Mouse (Mus musculus) embryonic facial prominence, embryonic 13.5 days (tissue): Measurements from ENCODE around the gene Cenpu. TPM values are rescaled to one million over a fixed set of nuclear protein-coding genes. Genes with fewer than 3 reads are reported as not detected.

Experiments
- ATAC-seq: fragments of 200-750 bp; cut with Nextera tagmentation; 2 replicates; pipeline ENCODE4 v1.8.0; 2017; ENCODE audit warnings: low read depth; ENCODE audit not compliant: insufficient number of reproducible peaks, insufficient read depth, low FRiP score, low TSS enrichment
- H3K27ac ChIP-seq: fragments of 300-500 bp; sonication (generic); 2 replicates; pipeline ENCODE4 v1.5.1; 2015; ENCODE audit warnings: moderate library complexity, mild to moderate bottlenecking, inconsistent platforms
- H3K27me3 ChIP-seq: fragments of 300-500 bp; sonication (generic); 2 replicates; pipeline ENCODE4 v1.6.1; 2015; ENCODE audit warnings: mild to moderate bottlenecking, inconsistent platforms
- H3K36me3 ChIP-seq: fragments of 300-500 bp; sonication (generic); 2 replicates; pipeline ENCODE4 v1.6.1; 2015; ENCODE audit warnings: mild to moderate bottlenecking, inconsistent platforms
- H3K4me1 ChIP-seq: fragments of 300-500 bp; sonication (generic); 2 replicates; pipeline ENCODE4 v1.6.1; 2015; ENCODE audit warnings: inconsistent platforms
- H3K4me2 ChIP-seq: fragments of 300-500 bp; sonication (generic); 2 replicates; pipeline ENCODE4 v1.6.1; 2015; ENCODE audit warnings: moderate library complexity, mild to moderate bottlenecking, inconsistent platforms
- H3K4me3 ChIP-seq: fragments of 300-500 bp; sonication (generic); 2 replicates; pipeline ENCODE4 v1.5.1; 2015; ENCODE audit warnings: mild to moderate bottlenecking, inconsistent platforms
- H3K9ac ChIP-seq: fragments of 300-500 bp; sonication (generic); 2 replicates; pipeline ENCODE4 v1.6.1; 2015; ENCODE audit warnings: mild to moderate bottlenecking, inconsistent platforms
- H3K9me3 ChIP-seq: fragments of 300-500 bp; sonication (generic); 2 replicates; pipeline ENCODE4 v1.6.1; 2016; ENCODE audit warnings: inconsistent platforms
- WGBS: fragments of 180-500 bp; shearing (Covaris S2); methylation state at CpG from one replicate; pipeline ENCODE4 v1.1.7; 2015; ENCODE audit warnings: mixed read lengths; 5-methylcytosine and 5-hydroxymethylcytosine counted together
- polyA plus RNA-seq: library from polyadenylated mRNA; unstranded; fragments of >200 nt; fragmentation: Nextera tagmentation; extraction: Ambion mirVana; gene quantifications from 2 replicates; pipeline ENCODE4 v1.2.1, GENCODE M21; 2015

Gene Cenpu
- 18.0 and 19.7 TPM in 2 replicates for polyA plus RNA-seq

DNA sequence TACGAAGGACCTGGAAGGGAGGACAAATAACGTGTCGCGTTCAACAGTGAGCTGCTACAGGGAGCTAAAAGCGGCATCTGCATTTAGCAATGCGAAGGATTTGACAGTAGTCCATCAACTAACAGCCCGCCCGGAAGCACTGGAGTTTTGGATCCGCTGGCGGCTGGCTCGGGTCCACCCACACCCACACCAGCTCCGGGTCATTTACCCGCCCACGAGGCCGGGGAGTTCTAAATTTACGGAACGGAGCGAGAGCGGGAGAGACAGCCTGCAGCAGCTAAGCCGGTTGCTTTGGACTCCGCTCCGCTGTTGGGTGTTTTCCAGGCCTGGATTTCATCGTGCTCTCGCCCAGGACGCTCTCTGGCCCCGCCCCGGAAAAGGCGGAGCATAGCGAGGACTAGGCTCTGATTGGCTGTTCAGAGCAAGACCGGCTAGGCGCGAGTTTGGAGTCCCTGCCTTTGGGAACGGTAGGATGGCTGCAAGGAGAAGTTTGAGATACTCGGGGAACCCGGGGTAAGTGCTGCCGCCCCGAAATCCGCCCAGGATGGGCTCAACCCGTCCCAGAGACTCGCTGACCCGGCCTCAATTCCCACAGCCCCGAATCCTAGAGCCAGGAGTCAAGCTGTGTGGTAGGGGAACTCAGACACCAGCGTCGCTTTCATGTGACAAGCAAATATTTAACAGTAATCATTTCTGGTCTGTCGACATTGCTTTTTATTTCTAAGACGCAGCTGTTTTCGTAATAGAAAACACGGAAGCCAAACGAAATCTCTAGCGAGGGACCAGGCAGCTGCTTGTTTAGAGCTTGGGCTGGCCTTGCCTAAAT is at the start of gene Cenpu:
Gene Cenpu, plus strand, starts transcription at position 414 of the 826 bp plus-strand sequence.
- H3K4me2 ChIP-seq = peak within 1 kb of the TSS; percentile 78
- peak within 1 kb of the TSS; percentile 59 for H3K4me3 ChIP-seq
- no peaks in the 10 kb centered on the region for H3K27me3 ChIP-seq
- ATAC-seq = peak; percentile 96
- under 1% methylated on average over 50 of the region's 50 CpGs for WGBS
- H3K4me1 ChIP-seq = peaks cover 13% of the 10 kb centered on the region
- peak within 1 kb of the TSS; percentile 80 for H3K27ac ChIP-seq
- no peaks in the 10 kb centered on the region for H3K9me3 ChIP-seq
- peak within 1 kb of the TSS; percentile 71 for H3K9ac ChIP-seq
- peaks cover 12% of the 10 kb centered on the region for H3K36me3 ChIP-seq

GRCm38 (mm10) chr8:46502333-46503071 is 49.3 kb upstream of the Cenpu start:
- Histone ChIP-seq H3K4me2 (peak overlapping the region; percentile 55), H3K9me3 (no peaks in the 10 kb centered on the region), H3K27me3 (no peaks in the 10 kb centered on the region; the same call in 1 of the 2 replicates), H3K27ac (no peak overlapping the region), H3K36me3 (no peaks in the 10 kb centered on the region), H3K4me1 (peaks cover 24% of the 10 kb centered on the region), H3K4me3 (peak overlapping the region; percentile 35), H3K9ac (peak overlapping the region; percentile 54)
- WGBS = 23% methylated on average over 19 of the region's 19 CpGs
- ATAC-seq = no peak

DNA sequence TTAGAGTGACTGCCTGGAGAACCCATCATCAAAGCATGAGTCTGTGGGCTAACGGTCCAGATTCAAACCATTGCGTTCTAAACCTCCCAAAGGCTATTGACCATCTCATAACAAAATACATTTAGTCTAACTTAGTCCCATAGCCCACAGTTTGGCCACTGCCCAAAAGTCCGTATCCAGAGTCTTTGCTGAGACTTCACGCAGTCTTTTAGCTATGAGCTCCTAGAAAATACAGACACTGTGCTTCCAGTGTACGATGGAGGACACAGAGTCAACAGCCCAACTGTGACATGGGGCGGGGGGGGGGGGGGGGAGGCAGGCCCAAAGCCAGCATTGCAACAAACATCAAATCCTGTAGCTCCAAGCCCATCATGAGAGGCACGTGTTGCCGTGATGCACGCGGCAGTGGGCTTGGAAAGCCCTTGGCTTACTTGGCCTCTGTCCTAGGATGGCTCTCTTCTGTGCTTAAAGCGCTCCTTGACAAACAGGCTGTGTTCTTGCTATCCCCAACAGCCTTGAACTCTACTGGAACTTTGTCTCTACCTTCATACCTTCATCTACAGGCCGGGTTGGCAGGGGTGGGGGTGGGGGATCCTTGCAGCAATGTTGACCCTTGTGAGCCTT is 48.6 kb upstream of the Cenpu start:
- WGBS = 78% methylated on average over 12 of the region's 12 CpGs
- H3K27ac ChIP-seq = no peak overlapping the region
- peak overlapping the region; percentile 35 for H3K4me3 ChIP-seq
- H3K27me3 ChIP-seq = no peaks in the 10 kb centered on the region; the same call in 1 of the 2 replicates
- H3K9me3 ChIP-seq = no peaks in the 10 kb centered on the region
- no peaks in the 10 kb centered on the region for H3K36me3 ChIP-seq
- peak overlapping the region; percentile 54; the same call in 1 of the 2 replicates for H3K9ac ChIP-seq
- H3K4me1 ChIP-seq = peaks cover 24% of the 10 kb centered on the region
- peak overlapping the region; percentile 55 for H3K4me2 ChIP-seq
- ATAC-seq = no peak

DNA sequence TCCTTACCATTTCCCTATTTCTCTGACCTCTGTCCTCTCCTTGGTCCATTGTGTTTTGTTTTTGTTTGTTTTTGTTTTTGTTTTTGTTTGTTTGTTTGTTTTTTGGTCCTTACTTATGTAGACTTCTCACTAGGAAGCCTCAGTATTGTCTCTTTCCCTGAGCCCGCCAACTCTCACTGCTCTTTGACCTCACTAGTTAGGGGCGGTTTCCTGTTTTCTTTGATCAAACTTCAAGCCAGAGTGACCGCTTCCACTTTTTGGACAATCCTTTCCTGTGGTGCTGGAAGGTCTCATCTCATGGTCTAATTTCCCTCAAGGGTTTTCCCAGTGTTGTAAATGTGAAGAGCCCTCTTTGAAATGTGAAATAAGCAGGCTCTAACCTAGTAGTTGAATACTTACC is 47.6 kb upstream of the Cenpu start:
- H3K36me3 ChIP-seq = no peaks in the 10 kb centered on the region
- H3K4me3 ChIP-seq = no peak overlapping the region
- no peak for ATAC-seq
- no peak overlapping the region for H3K27ac ChIP-seq
- peaks cover 22% of the 10 kb centered on the region for H3K4me1 ChIP-seq
- WGBS = 46% methylated on average over 3 of the region's 3 CpGs
- H3K9ac ChIP-seq = no peak overlapping the region
- no peak overlapping the region for H3K4me2 ChIP-seq
- H3K27me3 ChIP-seq = no peaks in the 10 kb centered on the region; the same call in 1 of the 2 replicates
- H3K9me3 ChIP-seq = no peaks in the 10 kb centered on the region

DNA sequence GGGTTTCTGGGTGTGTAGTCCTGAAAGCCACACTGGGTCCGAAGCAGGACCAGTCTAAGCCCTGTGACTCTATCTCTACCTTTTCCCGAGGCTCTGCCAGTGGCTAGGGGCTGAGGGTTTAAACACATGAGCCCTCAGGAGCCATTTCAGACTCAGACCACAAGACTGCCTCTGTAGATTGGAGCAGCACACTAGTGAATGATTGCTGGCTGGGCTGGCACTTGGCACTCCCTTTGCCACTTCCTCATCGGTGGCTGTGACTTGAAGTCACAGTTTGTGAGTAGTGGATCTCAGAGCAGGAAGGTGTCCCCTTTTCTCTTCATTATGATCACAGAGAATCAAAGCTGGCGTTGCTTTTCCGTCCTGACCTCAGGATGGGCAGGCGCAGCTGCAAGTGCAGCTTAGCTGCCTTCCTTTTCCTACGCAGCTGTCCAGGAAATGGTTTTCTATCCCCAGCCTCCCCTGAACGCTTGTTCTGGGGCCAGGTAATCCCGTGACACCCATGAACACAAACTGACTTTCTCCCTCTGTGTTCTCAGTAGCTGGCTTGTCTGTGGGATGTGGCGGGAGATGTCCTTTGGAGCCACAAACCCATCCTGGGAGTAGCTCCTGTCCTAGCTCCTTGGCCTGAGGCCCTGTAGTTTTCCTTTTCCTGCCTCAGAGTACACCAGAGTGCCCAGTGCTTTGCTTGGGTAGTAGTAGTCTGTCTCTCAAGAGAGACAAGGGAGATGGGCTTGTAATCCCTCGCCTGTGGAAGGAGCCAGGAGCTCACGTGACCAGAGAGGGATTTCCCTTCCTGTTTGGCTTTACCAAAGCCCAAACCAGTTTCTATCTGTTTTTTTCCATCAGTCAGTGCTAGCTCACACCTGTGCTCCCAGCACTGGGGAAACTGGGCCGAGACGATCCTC is 43.1 kb upstream of the Cenpu start:
- peaks cover 4% of the 10 kb centered on the region; the same call in 1 of the 2 replicates for H3K36me3 ChIP-seq
- peak overlapping the region; percentile 44 for H3K27ac ChIP-seq
- H3K4me2 ChIP-seq = no peak overlapping the region
- ATAC-seq = no peak
- H3K9ac ChIP-seq = no peak overlapping the region
- 74% methylated on average over 14 of the region's 14 CpGs for WGBS
- no peaks in the 10 kb centered on the region for H3K9me3 ChIP-seq
- H3K4me1 ChIP-seq = peaks cover 12% of the 10 kb centered on the region; the same call in 1 of the 2 replicates
- no peak overlapping the region for H3K4me3 ChIP-seq
- no peaks in the 10 kb centered on the region for H3K27me3 ChIP-seq

DNA sequence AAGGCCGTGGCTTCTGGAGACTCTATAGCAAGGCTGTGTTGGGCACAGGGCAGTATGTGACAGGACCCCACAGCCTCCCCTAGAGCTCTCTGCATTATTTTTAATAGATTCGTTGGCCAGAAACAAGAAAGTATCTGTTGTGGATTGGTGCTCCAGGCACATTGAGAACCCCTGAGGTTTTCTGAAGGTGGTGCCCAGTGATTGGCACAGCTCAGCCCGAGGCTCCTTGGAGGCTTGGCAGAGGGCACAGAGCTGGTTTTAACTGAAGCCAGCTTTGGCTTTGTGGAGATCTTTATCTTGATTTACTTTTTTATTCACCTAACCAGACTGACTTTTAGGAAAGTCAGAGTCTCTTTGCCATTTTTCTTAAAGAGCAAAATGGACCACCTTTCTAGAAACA is 42.4 kb upstream of the Cenpu start:
- 65% methylated on average over 3 of the region's 3 CpGs for WGBS
- no peak overlapping the region for H3K9ac ChIP-seq
- peak overlapping the region; percentile 44 for H3K27ac ChIP-seq
- H3K9me3 ChIP-seq = no peaks in the 10 kb centered on the region
- H3K36me3 ChIP-seq = peaks cover 9% of the 10 kb centered on the region; the same call in 1 of the 2 replicates
- H3K27me3 ChIP-seq = no peaks in the 10 kb centered on the region
- no peak for ATAC-seq
- no peak overlapping the region for H3K4me3 ChIP-seq
- no peak overlapping the region for H3K4me2 ChIP-seq
- H3K4me1 ChIP-seq = peaks cover 10% of the 10 kb centered on the region; the same call in 1 of the 2 replicates

- H3K4me3 ChIP-seq = no peak overlapping the region
- no peak overlapping the region for H3K4me2 ChIP-seq
- peaks cover 9% of the 10 kb centered on the region; the same call in 1 of the 2 replicates for H3K36me3 ChIP-seq
- H3K9ac ChIP-seq = no peak overlapping the region
- no peaks in the 10 kb centered on the region for H3K9me3 ChIP-seq
- ATAC-seq = no peak
- H3K27ac ChIP-seq = no peak overlapping the region
- 66% methylated on average over 9 of the region's 9 CpGs for WGBS
- H3K27me3 ChIP-seq = no peaks in the 10 kb centered on the region
- H3K4me1 ChIP-seq = peaks cover 10% of the 10 kb centered on the region; the same call in 1 of the 2 replicates
Observed at GRCm38 (mm10) chr8:46511336-46511735, 40.5 kb upstream of the Cenpu start.

DNA sequence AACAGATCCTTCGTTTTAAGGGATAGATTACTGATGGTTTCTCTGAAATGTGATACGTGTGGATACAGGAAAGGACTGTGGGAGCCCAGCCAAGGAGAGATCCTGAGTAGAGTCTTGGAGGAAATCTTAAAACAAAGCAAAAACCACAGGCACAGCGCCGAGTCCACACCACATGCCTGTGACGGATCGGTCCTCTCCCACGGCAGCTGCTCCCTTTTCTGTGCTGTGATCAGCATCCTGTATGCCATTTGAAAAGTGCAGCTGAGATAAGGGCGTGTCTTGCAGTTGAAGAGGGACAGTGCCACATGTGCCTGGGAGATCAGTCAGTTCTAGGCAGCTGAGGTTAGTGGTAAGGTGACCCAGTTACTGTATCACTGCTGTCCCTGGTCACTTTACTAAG is 39.3 kb upstream of the Cenpu start:
- no peaks in the 10 kb centered on the region for H3K9me3 ChIP-seq
- H3K9ac ChIP-seq = no peak overlapping the region
- 34% methylated on average over 8 of the region's 8 CpGs for WGBS
- 0 out of 2 replicates have a peak, but pooled peaks have one; percentile 26 for ATAC-seq
- peaks cover 9% of the 10 kb centered on the region; the same call in 1 of the 2 replicates for H3K36me3 ChIP-seq
- H3K4me1 ChIP-seq = peaks cover 10% of the 10 kb centered on the region; the same call in 1 of the 2 replicates
- no peak overlapping the region for H3K27ac ChIP-seq
- no peaks in the 10 kb centered on the region for H3K27me3 ChIP-seq
- no peak overlapping the region for H3K4me3 ChIP-seq
- no peak overlapping the region for H3K4me2 ChIP-seq

- Histone ChIP-seq H3K27ac (no peak overlapping the region), H3K36me3 (peaks cover 9% of the 10 kb centered on the region; the same call in 1 of the 2 replicates), H3K9me3 (no peaks in the 10 kb centered on the region), H3K4me2 (no peak overlapping the region), H3K9ac (no peak overlapping the region), H3K4me3 (no peak overlapping the region), H3K4me1 (peaks cover 10% of the 10 kb centered on the region; the same call in 1 of the 2 replicates), H3K27me3 (no peaks in the 10 kb centered on the region)
- 85% methylated on average over 1 of the region's 1 CpGs for WGBS
- ATAC-seq = no peak
Observed at GRCm38 (mm10) chr8:46514027-46514426, 37.8 kb upstream of the Cenpu start.

GRCm38 (mm10) chr8:46520667-46521066 is 31.2 kb upstream of the Cenpu start:
- ATAC-seq = no peak
- 91% methylated on average over 6 of the region's 6 CpGs for WGBS
- no peak overlapping the region for H3K4me3 ChIP-seq

More at GRCm38 (mm10) chr8:46520667-46521066, 31.2 kb upstream of the Cenpu start:
- Histone ChIP-seq H3K9me3 (no peaks in the 10 kb centered on the region), H3K36me3 (peaks cover 7% of the 10 kb centered on the region; the same call in 1 of the 2 replicates), H3K27ac (no peak overlapping the region), H3K4me1 (peaks cover 5% of the 10 kb centered on the region), H3K4me2 (no peak overlapping the region), H3K9ac (no peak overlapping the region), H3K27me3 (no peaks in the 10 kb centered on the region)
